In the genomic region with DNA sequence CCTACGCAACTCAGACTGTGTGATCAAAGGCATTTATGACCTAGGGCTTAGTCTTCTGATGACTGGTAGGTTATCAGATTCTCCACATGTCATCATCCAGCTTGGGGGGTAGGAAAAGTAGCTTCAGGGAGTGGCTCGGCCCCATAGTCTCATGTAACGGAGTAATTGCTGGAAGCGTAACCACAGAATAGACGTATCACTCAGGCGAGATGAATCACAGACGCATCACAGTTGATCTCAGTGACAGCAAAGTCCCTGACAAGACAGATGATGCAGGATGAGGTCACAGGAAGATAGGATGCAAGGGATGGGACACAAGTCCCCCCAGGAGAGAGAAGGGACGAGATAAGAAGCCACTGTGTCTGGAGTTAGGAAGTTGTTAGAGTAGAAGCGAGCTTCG, we compare ENCODE assay signal across 12 mouse cellular contexts.
"Had no signal": no experiment of that assay in that cellular context is flagged by ENCODE, and none has a peak within 500 bp of the region (broad histone marks: within the 10 kb centered on the region; RNA-seq: fewer than 3 reads in every experiment).

No protein-coding gene starts in this region.

- DNase-seq: kidney, postnatal 14 days; lung, adult 2 months; lung, postnatal 36 days; right cerebral cortex, adult 18-20 months; right cerebral cortex, postnatal 25 days; thymus, postnatal 4 days had no signal

- H3K9me3 ChIP-seq: limb, embryonic 10.5 days; liver, embryonic 15.5 days; midbrain, embryonic 15.5 days; neural tube, embryonic 13.5 days had no signal

- H3K27me3 ChIP-seq: midbrain, embryonic 15.5 days had no signal

- H3K36me3 ChIP-seq: limb, embryonic 10.5 days; liver, embryonic 15.5 days; midbrain, embryonic 15.5 days; neural tube, embryonic 13.5 days had no signal

- ATAC-seq: lung, postnatal 0 days; midbrain, embryonic 15.5 days had no signal

- H3K4me3 ChIP-seq: left cerebral cortex, adult 2 months; limb, embryonic 10.5 days; liver, embryonic 15.5 days; midbrain, embryonic 15.5 days; neural tube, embryonic 13.5 days had no signal

- H3K27ac ChIP-seq: left cerebral cortex, adult 2 months; limb, embryonic 10.5 days; liver, embryonic 15.5 days; midbrain, embryonic 15.5 days; neural tube, embryonic 13.5 days had no signal
